Mouse (Mus musculus): ENCODE measurements at regions not wholly inside any gene's neighbourhood (a gene's known extent, or its start where the extent isn't known, plus 50 kb on each side); places are given as distances from the start of the nearest gene placed in this dataset.

- no peak for ATAC-seq (ENCODE audit: low FRiP score, low TSS enrichment)
- Histone ChIP-seq H3K4me1 (ENCODE audit: insufficient read depth, low read length) (peaks cover 3% of the 10 kb centered on the region; the same call in 1 of the 2 replicates), H3K27me3 (ENCODE audit: insufficient read depth, low read length) (no peaks in the 10 kb centered on the region), H3K9ac (replicated peaks; ENCODE audit: low read length) (no peak overlapping the region), H3K36me3 (ENCODE audit: insufficient read depth, low read length) (no peaks in the 10 kb centered on the region), H3K9me3 (ENCODE audit: low read length) (no peaks in the 10 kb centered on the region), H3K27ac (ENCODE audit: low read length) (no peak overlapping the region), H3K4me2 (replicated peaks; ENCODE audit: low read depth, low read length) (no peak overlapping the region), H3K4me3 (ENCODE audit: low read length) (no peak overlapping the region)
- WGBS: 69% methylated on average over 2 of the region's 2 CpGs
Observed at GRCm38 (mm10) chr4:47838411-47838810, 206.5 kb upstream of the Nr4a3 start.

DNA sequence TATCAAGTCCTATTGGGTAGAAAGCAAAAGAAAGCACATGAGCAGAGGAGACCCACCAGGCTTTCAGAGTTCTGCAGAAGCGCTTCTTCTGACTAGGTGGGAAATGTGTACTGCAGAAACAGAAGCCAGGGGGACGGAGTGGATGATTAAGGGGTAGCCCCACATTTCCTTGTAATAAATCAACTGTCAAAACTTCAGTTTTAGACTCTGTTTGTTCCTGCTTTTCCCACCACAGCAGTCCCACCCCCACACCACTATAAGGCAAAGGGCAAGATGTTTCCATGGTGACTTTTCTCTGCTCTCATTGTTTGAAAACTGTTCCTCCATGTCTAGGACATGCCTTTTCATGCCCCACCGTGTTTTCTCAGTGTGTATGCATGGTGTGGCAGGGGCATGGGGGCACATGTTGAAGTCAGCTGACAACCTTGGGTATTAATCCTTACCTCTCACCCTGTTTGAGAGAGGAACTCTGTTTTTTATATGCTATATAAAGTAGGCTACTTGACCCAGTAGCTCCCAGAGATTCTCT, 202.8 kb upstream of the Nr4a3 start:
- H3K4me2 ChIP-seq (replicated peaks; ENCODE audit: low read depth, low read length): no peak overlapping the region
- 0 out of 2 replicates have a peak, but pooled peaks have one; percentile 43 for ATAC-seq (ENCODE audit: low FRiP score, low TSS enrichment)
- no peaks in the 10 kb centered on the region for H3K9me3 ChIP-seq (ENCODE audit: low read length)
- no peak overlapping the region for H3K9ac ChIP-seq (replicated peaks; ENCODE audit: low read length)
- no peaks in the 10 kb centered on the region for H3K36me3 ChIP-seq (ENCODE audit: insufficient read depth, low read length)
- peaks cover 3% of the 10 kb centered on the region; the same call in 1 of the 2 replicates for H3K4me1 ChIP-seq (ENCODE audit: insufficient read depth, low read length)
- 36% methylated on average over 3 of the region's 3 CpGs for WGBS
- H3K27ac ChIP-seq (ENCODE audit: low read length): no peak overlapping the region
- no peaks in the 10 kb centered on the region for H3K27me3 ChIP-seq (ENCODE audit: insufficient read depth, low read length)
- no peak overlapping the region for H3K4me3 ChIP-seq (ENCODE audit: low read length)

GRCm38 (mm10) chr4:47845239-47845638, 199.7 kb upstream of the Nr4a3 start:
- Histone ChIP-seq H3K36me3 (ENCODE audit: insufficient read depth, low read length) (no peaks in the 10 kb centered on the region), H3K27ac (ENCODE audit: low read length) (no peak overlapping the region), H3K27me3 (ENCODE audit: insufficient read depth, low read length) (no peaks in the 10 kb centered on the region), H3K9ac (replicated peaks; ENCODE audit: low read length) (no peak overlapping the region), H3K4me2 (replicated peaks; ENCODE audit: low read depth, low read length) (no peak overlapping the region), H3K4me3 (ENCODE audit: low read length) (no peak overlapping the region), H3K4me1 (ENCODE audit: insufficient read depth, low read length) (peaks cover 3% of the 10 kb centered on the region; the same call in 1 of the 2 replicates), H3K9me3 (ENCODE audit: low read length) (no peaks in the 10 kb centered on the region)
- peak; percentile 19; the same call in 1 of the 2 replicates for ATAC-seq (ENCODE audit: low FRiP score, low TSS enrichment)
- WGBS: 50% methylated on average over 4 of the region's 4 CpGs

DNA sequence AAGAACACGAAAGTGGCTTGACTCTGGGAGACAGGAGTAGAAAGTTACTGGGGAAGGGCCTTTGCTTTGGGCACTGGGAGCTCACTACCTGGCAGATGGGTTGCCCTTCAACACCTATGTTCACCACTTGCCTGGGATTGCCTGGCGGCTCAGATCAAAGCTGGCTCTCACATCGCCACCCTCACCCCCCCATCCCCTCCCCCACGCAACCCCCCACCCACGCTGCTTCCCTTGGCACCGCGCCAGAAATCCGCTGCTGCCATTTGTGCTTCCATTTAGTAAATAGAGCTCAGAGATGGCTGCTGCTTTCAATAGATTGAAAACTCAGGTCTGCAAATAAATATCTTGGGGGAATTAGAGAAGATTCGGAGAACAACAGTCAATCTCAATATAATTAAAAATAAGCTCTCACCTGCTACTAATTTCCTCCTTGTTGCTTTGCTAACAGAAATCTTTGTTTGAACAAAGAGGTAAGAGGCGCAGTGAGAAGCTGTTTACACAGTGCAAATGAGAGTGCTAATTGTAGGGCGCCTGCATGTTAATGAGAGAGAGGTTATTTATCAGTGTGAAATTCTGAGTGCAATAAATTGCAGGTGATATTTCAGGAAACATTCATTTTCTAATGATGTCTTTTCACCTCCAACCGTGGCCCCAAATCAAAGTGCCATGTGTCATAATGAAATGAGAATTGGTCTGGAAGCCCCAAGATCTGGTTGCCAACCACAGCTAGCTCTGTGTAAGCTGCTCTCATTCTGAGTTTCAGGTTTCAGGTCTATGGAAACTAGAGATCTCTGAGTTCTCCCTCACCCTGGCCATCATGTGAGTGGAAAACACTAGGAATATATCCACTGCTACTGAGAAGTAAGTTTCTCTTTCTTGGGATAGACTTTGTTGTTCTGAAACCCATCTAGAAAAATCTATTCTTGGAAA, 198.3 kb upstream of the Nr4a3 start:
- Histone ChIP-seq H3K9me3 (ENCODE audit: low read length) (no peaks in the 10 kb centered on the region), H3K36me3 (ENCODE audit: insufficient read depth, low read length) (no peaks in the 10 kb centered on the region), H3K4me3 (ENCODE audit: low read length) (no peak overlapping the region), H3K27ac (ENCODE audit: low read length) (no peak overlapping the region), H3K4me1 (ENCODE audit: insufficient read depth, low read length) (peaks cover 3% of the 10 kb centered on the region; the same call in 1 of the 2 replicates), H3K9ac (replicated peaks; ENCODE audit: low read length) (no peak overlapping the region), H3K4me2 (replicated peaks; ENCODE audit: low read depth, low read length) (no peak overlapping the region), H3K27me3 (ENCODE audit: insufficient read depth, low read length) (no peaks in the 10 kb centered on the region)
- ATAC-seq (ENCODE audit: low FRiP score, low TSS enrichment): no peak
- WGBS: 41% methylated on average over 12 of the region's 12 CpGs

DNA sequence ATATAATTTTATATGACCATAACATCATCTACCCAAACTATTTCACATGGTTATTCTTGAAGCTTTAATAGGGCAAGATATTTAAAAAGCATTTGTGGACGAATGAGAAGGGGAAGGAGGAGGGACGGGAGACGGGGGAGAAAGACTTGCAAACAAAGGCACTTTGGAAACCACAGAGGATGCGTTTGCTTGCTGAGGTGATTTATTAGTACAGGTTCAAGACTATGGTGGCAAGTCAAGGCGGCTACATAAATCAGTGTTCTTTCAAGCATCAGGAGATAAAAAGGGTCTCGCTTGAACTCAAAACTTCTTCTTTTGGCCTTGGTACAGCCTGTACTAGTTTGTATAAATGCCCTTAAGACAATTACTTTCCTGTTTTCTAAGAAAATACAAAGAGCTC, 183.8 kb upstream of the Nr4a3 start:
- no peak overlapping the region for H3K4me2 ChIP-seq (replicated peaks; ENCODE audit: low read depth, low read length)
- H3K9ac ChIP-seq (replicated peaks; ENCODE audit: low read length): no peak overlapping the region
- no peaks in the 10 kb centered on the region for H3K4me1 ChIP-seq (ENCODE audit: insufficient read depth, low read length)
- H3K27ac ChIP-seq (ENCODE audit: low read length): no peak overlapping the region
- no peaks in the 10 kb centered on the region for H3K36me3 ChIP-seq (ENCODE audit: insufficient read depth, low read length)
- ATAC-seq (ENCODE audit: low FRiP score, low TSS enrichment): no peak
- H3K4me3 ChIP-seq (ENCODE audit: low read length): no peak overlapping the region
- 23% methylated on average over 6 of the region's 6 CpGs for WGBS
- H3K9me3 ChIP-seq (ENCODE audit: low read length): no peaks in the 10 kb centered on the region
- no peaks in the 10 kb centered on the region for H3K27me3 ChIP-seq (ENCODE audit: insufficient read depth, low read length)

- no peaks in the 10 kb centered on the region for H3K36me3 ChIP-seq (ENCODE audit: insufficient read depth, low read length)
- H3K27ac ChIP-seq (ENCODE audit: low read length): no peak overlapping the region
- H3K4me1 ChIP-seq (ENCODE audit: insufficient read depth, low read length): no peaks in the 10 kb centered on the region
- H3K27me3 ChIP-seq (ENCODE audit: insufficient read depth, low read length): no peaks in the 10 kb centered on the region
- no peaks in the 10 kb centered on the region for H3K9me3 ChIP-seq (ENCODE audit: low read length)
- H3K9ac ChIP-seq (replicated peaks; ENCODE audit: low read length): no peak overlapping the region
- WGBS: 92% methylated on average over 7 of the region's 7 CpGs
- H3K4me2 ChIP-seq (replicated peaks; ENCODE audit: low read depth, low read length): no peak overlapping the region
- ATAC-seq (ENCODE audit: low FRiP score, low TSS enrichment): no peak
- no peak overlapping the region for H3K4me3 ChIP-seq (ENCODE audit: low read length)
Observed at GRCm38 (mm10) chr4:47870010-47870637, 174.8 kb upstream of the Nr4a3 start.

DNA sequence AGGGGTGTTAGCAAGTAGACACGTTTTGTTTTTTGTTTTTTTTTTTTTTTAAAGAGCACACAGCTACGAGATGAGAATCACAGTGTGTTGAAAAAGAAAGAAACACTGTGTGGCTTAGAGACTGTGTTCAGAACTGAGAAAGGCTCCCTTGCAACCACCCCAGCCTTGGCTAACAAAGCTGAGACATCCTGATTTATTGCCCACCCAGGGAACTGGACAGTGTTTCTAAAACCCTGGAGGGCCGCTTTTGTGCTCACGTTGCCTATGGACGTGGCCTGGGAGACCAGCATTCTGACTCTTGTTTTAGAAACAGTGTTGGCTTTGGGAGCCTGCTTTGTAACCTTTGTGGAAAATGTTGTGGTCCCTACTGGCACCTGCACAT, 174.3 kb upstream of the Nr4a3 start:
- Histone ChIP-seq H3K4me1 (ENCODE audit: insufficient read depth, low read length) (no peaks in the 10 kb centered on the region), H3K4me2 (replicated peaks; ENCODE audit: low read depth, low read length) (no peak overlapping the region), H3K27me3 (ENCODE audit: insufficient read depth, low read length) (no peaks in the 10 kb centered on the region), H3K4me3 (ENCODE audit: low read length) (no peak overlapping the region), H3K27ac (ENCODE audit: low read length) (no peak overlapping the region), H3K36me3 (ENCODE audit: insufficient read depth, low read length) (no peaks in the 10 kb centered on the region), H3K9ac (replicated peaks; ENCODE audit: low read length) (no peak overlapping the region), H3K9me3 (ENCODE audit: low read length) (no peaks in the 10 kb centered on the region)
- no peak for ATAC-seq (ENCODE audit: low FRiP score, low TSS enrichment)
- WGBS: 30% methylated on average over 5 of the region's 5 CpGs

- H3K27me3 ChIP-seq (ENCODE audit: insufficient read depth, low read length): no peaks in the 10 kb centered on the region
- H3K4me1 ChIP-seq (ENCODE audit: insufficient read depth, low read length): no peaks in the 10 kb centered on the region
- H3K27ac ChIP-seq (ENCODE audit: low read length): no peak overlapping the region
- H3K36me3 ChIP-seq (ENCODE audit: insufficient read depth, low read length): no peaks in the 10 kb centered on the region
- H3K4me2 ChIP-seq (replicated peaks; ENCODE audit: low read depth, low read length): no peak overlapping the region
- no peak for ATAC-seq (ENCODE audit: low FRiP score, low TSS enrichment)
- 72% methylated on average over 9 of the region's 9 CpGs for WGBS
- no peak overlapping the region for H3K4me3 ChIP-seq (ENCODE audit: low read length)
- no peaks in the 10 kb centered on the region for H3K9me3 ChIP-seq (ENCODE audit: low read length)
- no peak overlapping the region for H3K9ac ChIP-seq (replicated peaks; ENCODE audit: low read length)
Observed at GRCm38 (mm10) chr4:47881560-47881959, 163.4 kb upstream of the Nr4a3 start.

DNA sequence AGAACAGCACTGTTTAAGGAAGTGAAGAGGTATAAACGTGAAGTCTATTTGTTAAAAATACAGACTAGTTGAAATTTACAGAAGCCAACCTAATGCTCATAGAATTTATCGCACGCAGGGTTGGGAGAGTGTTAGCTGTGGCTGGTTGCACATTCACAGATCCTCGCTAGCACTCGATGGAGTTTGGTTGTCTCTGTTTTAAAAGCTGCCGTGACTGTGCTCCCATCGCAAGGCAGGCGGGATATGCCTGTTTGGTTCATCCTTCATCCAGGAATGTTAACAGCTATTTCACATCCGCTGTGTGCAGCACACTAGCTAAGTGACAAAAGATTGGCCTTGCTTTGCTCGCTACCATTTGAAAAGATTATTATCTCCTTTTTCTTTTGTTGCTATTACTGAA, 162.9 kb upstream of the Nr4a3 start:
- 78% methylated on average over 10 of the region's 10 CpGs for WGBS
- no peak overlapping the region for H3K4me2 ChIP-seq (replicated peaks; ENCODE audit: low read depth, low read length)

DNA sequence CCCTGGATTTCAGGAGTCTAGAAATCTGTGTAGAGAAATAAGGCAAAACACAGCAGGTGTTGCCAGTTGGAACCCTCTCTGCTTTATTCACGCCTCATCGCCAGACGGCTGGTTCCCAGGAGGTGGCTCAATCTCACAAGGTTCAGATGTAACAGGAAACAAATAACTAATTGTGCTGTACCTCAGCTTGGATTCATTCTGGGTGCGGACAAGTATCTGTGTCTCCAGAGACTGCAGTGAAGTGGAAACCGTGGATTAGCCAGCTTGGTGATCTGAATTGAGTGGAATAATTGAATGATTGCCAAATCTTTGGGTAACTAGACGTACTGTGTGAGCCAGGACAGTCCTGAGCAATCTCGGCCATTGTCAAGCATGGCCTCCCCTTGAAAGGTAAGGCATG, 145.4 kb upstream of the Nr4a3 start:
- no peak for ATAC-seq (ENCODE audit: low FRiP score, low TSS enrichment)

More for the DNA sequence above, 162.9 kb upstream of the Nr4a3 start:
- Histone ChIP-seq H3K4me3 (ENCODE audit: low read length) (no peak overlapping the region), H3K27ac (ENCODE audit: low read length) (no peak overlapping the region), H3K27me3 (ENCODE audit: insufficient read depth, low read length) (no peaks in the 10 kb centered on the region), H3K9ac (replicated peaks; ENCODE audit: low read length) (no peak overlapping the region), H3K36me3 (ENCODE audit: insufficient read depth, low read length) (no peaks in the 10 kb centered on the region), H3K4me1 (ENCODE audit: insufficient read depth, low read length) (no peaks in the 10 kb centered on the region), H3K9me3 (ENCODE audit: low read length) (no peaks in the 10 kb centered on the region)
- no peak for ATAC-seq (ENCODE audit: low FRiP score, low TSS enrichment)

More for the DNA sequence above, 145.4 kb upstream of the Nr4a3 start:
- Histone ChIP-seq H3K4me3 (ENCODE audit: low read length) (no peak overlapping the region), H3K36me3 (ENCODE audit: insufficient read depth, low read length) (no peaks in the 10 kb centered on the region), H3K4me1 (ENCODE audit: insufficient read depth, low read length) (no peaks in the 10 kb centered on the region), H3K4me2 (replicated peaks; ENCODE audit: low read depth, low read length) (no peak overlapping the region), H3K9ac (replicated peaks; ENCODE audit: low read length) (no peak overlapping the region), H3K9me3 (ENCODE audit: low read length) (no peaks in the 10 kb centered on the region), H3K27ac (ENCODE audit: low read length) (no peak overlapping the region), H3K27me3 (ENCODE audit: insufficient read depth, low read length) (no peaks in the 10 kb centered on the region)
- WGBS: 70% methylated on average over 7 of the region's 7 CpGs
